Mouse (Mus musculus) thymus, postnatal 25 days (tissue): ENCODE results near the gene R3hcc1l.
A peak's percentile ranks its signal among the peaks of the same experiment; 100 is the strongest.

Experiments
- DNase-seq: peaks from one replicate; pipeline ENCODE4 v3.0.0; 2022

Gene R3hcc1l

DNA sequence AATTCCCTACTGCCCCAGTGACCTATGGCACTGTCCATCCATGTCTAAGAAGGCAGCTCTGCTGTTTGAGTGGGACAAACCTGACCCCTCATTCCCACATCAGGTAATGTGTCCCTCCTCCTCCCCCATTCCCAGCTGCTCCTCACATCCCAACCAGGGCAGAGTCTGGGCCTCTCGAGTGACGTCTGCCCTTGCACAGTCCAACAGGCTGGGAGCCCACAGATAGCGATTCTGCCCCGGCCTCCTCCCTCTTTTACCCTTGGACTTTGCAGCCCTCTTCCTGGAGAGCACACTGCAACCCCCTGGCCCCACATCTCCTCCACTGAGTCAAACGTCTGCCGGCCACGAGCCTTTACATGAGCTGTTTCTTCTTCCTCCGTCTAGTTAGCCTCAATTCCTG, 84.0 kb downstream of the R3hcc1l start:
- no peak for DNase-seq

DNA sequence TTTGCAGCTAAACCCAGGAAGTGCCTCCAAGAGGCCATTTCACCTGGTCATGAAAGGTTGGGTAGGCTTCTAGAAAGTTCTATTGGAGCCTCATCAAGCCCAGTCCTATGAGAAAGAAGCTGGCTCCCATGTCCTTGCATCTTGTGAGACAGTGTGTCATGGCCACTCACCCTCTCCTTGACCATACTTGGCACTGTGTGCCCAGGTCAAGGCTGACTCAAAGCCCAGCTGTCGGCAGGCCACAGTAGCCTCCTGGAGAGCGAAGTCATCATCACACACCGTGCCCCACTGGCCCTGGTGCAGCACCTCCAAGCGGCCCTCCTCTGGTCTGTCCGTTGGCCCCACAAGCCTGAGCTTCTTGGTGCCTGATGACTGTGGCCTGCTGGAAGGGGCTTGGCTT, 89.5 kb downstream of the R3hcc1l start:
- no peak for DNase-seq

DNA sequence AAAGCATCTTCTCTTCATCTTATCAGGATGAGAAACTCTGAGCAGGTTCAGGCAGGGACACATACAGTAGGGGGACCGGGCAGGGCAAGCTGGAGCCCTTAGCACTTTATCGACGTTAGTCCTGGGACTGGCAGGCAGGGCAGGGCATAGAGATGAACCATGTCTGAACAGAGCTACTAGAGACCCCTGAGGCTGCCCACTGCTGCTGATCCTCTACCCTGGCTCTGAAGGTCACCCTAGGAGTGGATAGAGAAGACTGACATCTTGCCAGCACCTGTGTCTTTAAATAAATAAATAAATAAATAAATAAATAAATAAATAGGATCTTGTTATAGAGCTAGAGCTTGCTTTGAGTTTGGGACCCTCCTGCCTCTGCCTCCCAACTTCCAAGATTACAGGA, 91.2 kb downstream of the R3hcc1l start:
- no peak for DNase-seq

DNA sequence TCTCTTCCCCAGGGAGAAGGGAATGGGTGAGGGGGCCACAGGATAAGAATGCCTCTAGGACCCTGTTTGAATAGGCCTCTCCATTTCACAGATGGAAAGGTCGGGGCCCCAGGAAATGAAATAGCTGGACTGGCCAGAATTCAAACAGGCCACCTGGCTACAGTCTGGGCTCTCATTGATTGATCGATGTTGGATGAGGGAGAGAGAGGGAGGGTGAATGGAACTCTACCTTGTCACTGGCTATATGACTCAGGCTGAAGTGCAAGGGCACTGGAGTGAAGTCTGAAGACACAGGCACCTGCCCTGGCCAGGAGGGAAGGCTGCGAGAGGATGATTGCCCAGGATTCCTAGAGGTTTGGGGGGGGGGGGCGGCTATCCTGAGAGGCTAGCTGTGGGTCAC, 93.2 kb downstream of the R3hcc1l start:
- no peak for DNase-seq

DNA sequence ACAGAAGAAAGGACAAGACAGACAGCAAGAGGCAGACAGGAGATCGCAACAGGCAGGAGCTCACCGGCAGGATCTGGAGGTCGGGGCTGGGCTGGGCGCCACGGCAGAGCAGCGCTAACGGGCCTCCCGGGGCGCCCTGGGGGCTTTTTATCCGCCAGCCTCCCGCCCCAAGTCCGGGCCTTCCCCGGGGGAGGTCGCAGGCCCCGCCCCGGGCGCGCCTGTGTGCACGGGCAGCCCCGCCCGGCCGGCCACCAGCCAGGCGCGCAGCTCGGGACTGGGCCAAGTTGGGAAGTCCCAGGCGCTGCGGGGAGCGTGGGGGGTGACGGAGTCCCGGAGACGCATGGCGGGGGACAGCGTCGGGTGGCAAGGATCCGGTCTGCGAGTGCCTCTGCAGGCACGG, 94.1 kb downstream of the R3hcc1l start, which contains the start of gene Loxl4:
Gene Loxl4 (minus strand): TSS at position 160 of the 400 bp plus-strand sequence.
- peak; percentile 8 for DNase-seq

DNA sequence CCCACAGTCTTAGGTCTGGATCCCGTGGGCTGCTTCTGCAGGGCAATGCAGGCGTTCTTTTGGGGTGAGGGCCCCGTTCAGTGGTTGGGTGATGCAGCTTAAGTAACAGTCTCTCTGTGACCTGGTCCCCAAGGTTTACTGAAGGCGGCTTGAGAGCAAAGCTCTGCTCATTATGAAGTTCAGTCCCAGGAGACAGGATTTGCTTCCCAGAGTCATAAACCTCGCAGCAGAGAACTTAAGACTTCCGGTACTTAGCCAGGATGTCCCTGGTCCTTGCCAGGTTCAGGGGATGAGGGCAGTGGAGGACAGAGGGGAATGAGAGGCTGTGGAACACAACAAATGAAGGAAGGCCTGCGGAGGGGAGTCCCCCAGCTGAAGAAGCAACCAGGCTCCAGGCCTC, 94.6 kb downstream of the R3hcc1l start:
- no peak for DNase-seq

DNA sequence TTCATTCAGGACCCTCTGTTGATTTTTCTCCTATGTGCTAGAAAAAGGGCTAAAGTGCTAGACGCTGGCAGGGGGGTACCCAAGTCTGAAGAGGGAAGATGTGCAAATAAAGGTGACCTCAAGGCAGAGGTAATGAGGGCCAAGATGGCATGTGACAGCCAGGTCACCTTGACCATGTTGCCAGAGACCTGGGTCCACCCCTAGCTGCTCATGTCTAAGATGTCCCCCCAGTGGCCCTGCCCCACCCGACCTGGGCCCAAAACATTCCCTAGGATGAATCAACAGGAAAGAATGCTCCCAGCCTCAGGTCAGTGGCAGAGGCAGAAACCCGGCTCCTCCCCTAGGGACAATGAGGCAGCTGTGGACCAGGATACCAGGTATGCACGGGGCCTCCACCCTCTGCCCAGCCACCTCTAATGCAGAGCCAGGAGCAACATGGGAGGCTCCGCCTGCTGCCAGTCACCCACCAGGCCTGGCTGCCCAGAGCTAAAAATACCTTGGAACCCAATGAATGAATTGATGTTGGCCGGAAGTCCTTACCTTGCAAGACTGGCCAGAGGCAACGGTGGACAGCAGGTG, 95.2 kb downstream of the R3hcc1l start:
- no peak for DNase-seq

DNA sequence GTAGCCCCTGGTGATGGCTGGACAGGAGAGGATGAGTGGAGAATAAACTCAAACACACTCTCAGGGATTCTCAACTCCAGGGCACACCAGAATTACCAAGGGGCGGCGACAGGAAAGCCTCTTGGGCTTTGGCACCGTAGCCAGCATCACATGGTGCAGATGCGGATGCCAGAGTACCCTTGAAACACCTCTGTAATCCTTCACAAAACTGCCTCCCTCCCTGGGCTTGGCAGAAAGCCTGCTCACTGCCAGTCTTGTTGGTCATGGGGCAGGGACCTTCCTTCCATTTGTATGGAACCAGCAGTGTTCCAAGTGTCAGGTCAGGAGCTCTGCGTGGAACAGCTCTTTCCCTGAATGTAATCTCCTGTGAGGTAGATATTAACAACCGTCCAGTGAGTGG, 109.5 kb downstream of the R3hcc1l start:
- no peak for DNase-seq

DNA sequence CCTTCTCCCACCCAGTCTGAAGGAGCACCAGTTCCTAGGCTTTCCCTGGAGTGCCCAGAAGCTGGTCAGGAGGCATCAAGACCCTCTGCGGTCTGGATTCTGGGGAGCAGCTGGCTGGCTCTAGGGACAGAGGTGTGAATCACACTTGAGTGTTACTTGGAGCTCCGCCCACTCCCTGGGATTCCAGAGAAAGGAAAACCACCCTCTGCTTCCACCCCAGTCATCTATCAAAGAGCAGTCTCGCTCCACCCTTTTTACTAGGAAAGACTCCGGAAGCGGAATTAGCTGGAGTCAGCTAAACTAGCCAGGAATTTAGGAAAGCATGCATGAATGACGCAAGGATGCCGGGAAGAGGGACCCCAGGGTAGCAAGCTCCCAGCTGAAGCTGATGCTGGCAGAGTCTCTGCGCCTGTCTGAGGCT, 113.0 kb downstream of the R3hcc1l start:
- DNase-seq, result no peak

DNA sequence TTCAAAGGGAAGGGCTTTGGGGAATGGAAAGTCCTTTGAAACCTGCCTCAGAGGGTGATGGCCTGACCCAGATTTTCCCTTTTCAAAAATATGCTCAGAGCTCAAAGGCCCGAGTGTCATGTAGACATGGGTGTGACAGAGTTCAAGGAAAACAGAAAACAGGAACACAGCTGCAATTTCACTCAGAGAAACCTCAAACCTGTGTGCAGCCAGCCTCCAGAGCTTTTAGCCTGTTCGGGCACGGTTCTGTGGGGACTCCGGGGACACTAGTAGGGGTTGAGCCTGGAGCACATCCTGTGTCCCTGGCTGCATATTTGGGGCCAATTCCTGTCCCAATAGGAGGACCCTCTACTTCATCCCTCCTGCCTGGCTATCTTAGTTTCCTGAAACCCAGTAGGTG, 113.7 kb downstream of the R3hcc1l start:
- no peak for DNase-seq

DNA sequence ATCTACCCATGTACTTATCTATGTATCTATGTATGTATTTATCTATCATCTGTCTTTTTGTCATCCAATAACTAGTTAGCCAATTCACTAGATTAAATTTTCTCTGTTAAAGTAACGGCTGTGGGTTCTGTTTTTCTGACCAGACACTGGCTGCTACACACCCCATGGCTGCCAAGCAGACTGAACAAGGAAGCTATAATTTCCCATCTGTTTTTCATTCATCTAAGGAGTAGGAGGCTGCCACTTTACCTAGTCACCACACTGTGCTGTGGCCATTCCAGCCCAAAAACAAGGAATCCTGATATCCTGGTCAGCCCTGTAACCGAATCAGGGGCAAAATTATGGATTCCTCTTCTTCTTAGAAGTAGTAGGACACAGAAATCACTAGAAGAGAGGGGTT, 115.1 kb downstream of the R3hcc1l start:
- no peak for DNase-seq

DNA sequence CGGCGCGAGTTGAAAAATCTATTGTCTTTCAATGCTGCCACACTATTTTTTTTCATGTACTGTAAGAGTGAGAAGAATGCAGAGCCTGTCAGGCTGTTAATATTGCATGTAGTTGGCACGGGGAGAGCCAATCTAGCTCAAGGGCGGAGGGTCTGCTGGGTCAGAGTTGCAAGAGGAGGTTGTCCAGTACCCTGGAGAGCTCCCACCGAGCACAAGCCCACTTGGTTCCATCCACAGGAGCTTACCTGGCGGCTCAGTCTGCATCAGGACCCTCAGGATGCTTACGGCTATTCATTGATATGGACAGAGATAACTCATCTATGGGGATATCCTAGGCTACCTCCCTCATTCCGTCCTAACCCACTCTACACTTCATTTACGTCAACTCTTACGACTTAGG, 118.1 kb downstream of the R3hcc1l start:
- no peak for DNase-seq

DNA sequence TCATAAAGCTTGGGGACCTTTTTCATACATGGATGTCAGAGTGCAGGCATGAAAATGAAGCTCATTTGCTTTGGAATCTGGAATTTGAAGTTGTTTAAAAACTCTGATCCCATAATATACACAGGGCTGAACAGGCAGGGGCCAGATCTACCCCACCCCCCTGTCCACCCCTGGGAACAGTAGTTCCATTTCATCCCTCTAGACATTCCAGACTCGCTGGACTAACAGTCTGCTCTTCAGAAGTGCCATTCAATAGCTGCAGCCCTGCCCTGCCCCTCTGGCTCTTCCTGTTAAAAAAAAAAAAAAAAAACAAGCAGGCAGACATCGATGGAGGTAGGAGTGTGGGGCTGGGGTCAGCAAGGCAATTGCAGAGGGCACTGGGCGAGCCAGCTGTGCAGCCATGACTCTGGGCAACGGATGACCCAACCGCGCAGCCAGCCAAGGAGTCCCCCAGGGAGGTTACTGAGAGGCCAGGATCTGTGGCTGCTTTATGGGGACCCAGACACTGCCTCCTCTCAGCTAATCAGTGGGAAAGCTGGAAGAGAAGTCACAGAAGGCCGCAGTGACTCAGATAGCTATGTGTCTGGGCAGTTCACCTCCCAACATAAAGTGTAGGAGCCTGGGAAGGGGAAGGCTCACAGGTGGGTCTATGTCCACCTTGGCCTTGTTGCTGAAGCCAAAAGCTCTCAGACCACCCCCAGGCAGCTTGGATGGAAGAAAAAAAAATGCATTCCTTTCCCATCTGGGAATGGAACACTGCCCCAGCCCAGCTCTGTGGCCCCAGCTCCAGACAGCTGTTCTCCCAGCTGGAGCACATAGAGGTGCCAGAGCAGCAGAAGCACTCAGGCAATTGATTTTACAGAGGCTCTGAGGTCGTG, 120.3 kb downstream of the R3hcc1l start:
- no peak for DNase-seq

DNA sequence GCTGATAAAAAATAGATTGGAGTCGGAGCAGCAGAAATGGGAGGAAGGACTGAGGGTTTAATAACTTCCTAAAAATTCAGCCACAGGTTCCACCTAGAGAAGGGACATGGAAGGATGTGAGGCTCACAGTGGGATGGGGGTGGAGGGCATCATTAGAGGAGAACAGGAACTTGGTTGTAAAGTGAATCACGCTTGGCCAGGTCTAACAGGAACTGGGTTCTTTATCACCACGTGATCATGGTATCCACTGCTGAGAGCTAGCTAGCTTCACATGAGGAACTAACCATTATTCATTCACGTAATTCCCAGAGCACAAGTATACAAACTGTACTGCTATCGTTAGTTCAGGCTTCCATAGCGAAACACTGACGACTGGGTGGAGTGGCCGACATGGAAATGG, 121.0 kb downstream of the R3hcc1l start:
- DNase-seq, result no peak

DNA sequence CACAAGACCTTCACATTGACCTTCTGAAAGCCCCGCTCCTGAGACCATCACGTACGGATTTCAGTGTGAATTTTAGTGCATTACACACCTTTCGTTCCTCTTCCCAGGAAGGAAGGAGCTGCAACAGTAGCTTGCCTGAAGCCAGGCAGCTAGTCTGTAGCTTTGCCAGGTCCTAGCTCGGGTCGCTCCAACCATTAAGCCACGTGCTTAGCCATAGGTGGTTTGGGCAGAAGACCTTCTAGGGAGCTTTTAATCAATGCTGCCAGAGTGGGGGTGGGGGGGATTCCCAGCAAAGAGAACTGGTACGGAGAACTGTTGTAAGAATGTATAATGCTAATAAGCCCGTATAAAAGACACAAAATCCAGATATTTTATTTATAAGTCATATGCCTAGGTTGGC, 121.7 kb downstream of the R3hcc1l start:
- no peak for DNase-seq
